Mouse (Mus musculus): ENCODE measurements around the gene AC134908.4.

AC134908.4 gene

GRCm38 (mm10) chr17:25795609-25796092, at the start of gene AC134908.4:
TSS of gene AC134908.4 (minus strand) at chr17:25795659.
- DNase-seq (ENCODE audit: low spot score), result no peak

DNA sequence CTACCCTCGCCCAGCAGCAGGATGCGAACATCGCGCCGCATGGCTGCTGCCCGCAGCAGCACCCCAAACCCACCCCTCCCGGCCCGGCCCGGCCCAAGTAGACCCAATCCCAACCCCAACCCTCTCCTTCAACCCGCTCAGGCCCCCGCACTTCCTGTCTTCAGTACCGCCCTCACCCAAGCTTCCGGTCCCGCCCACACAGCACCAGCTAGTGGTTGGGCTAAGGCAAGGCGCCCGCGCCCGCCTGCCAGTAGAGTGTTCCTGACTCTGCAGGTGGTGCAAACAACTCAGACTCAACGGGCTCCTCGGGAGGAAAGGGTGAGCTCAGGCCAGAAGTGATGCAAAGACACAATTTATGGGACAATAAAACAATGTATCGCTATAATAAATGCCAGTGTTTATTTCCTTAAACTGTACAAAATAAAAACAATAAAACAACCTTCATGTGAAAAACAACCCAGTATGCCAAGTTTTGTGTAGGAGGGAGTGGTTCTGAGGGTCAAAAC, 49.0 kb upstream of the AC134908.4 start, which contains the start of gene Rhot2:
TSS of gene Rhot2 (minus strand) at position 456 of the 506 bp plus-strand sequence.
- peak; percentile 85 for DNase-seq (ENCODE audit: low spot score)

GRCm38 (mm10) chr17:25843636-25844395, 48.4 kb upstream of the AC134908.4 start:
- DNase-seq (ENCODE audit: low spot score), result no peak

- DNase-seq (ENCODE audit: low spot score), result no peak
Measured at GRCm38 (mm10) chr17:25843122-25843521, 47.7 kb upstream of the AC134908.4 start.

- no peak for DNase-seq (ENCODE audit: low spot score)
Measured at GRCm38 (mm10) chr17:25842509-25842908, 47.0 kb upstream of the AC134908.4 start.

- DNase-seq (ENCODE audit: low spot score), result no peak
Measured at GRCm38 (mm10) chr17:25841117-25841880, 45.8 kb upstream of the AC134908.4 start, which contains the start of gene Gm20683. TSS of gene Gm20683 (minus strand) at chr17:25841763.

- no peak for DNase-seq (ENCODE audit: low spot score)
Measured at GRCm38 (mm10) chr17:25840519-25840918, 45.1 kb upstream of the AC134908.4 start.

- DNase-seq (ENCODE audit: low spot score), result no peak
Measured at GRCm38 (mm10) chr17:25839455-25840235, 44.2 kb upstream of the AC134908.4 start.

DNA sequence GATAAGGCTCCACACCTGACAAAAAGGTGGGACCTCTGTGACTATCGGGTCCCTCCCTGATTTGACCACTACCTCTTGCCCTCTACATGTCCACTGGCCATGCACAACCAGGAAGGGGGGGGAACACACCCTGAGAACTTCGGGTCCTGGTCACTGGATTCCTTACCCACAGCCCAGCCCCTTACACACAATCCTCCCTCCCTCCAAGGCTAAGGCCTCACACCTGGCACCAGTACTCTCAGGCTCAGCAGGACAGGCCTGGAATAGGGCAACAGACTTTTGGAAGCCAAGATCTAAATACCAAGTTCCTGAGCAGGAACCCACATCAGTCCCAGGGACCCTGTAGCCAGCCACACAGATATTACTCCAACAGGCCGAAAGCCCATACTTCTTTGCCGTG, 43.4 kb upstream of the AC134908.4 start:
- DNase-seq (ENCODE audit: low spot score), result no peak

- DNase-seq (ENCODE audit: low spot score), result no peak
Measured at GRCm38 (mm10) chr17:25837533-25837932, 42.1 kb upstream of the AC134908.4 start.

GRCm38 (mm10) chr17:25837076-25837410, 41.6 kb upstream of the AC134908.4 start, which contains the start of gene Rhbdl1:
TSS of gene Rhbdl1 (minus strand) at chr17:25837295.
- no peak for DNase-seq (ENCODE audit: low spot score)

GRCm38 (mm10) chr17:25836397-25837075, 41.1 kb upstream of the AC134908.4 start:
- DNase-seq (ENCODE audit: low spot score), result no peak

- no peak for DNase-seq (ENCODE audit: low spot score)
Measured at GRCm38 (mm10) chr17:25835816-25836215, 40.4 kb upstream of the AC134908.4 start.

- no peak for DNase-seq (ENCODE audit: low spot score)
Measured at GRCm38 (mm10) chr17:25835301-25835700, 39.8 kb upstream of the AC134908.4 start.

- no peak for DNase-seq (ENCODE audit: low spot score)
Measured at GRCm38 (mm10) chr17:25834595-25835222, 39.2 kb upstream of the AC134908.4 start.

GRCm38 (mm10) chr17:25833961-25834594, 38.6 kb upstream of the AC134908.4 start:
- DNase-seq (ENCODE audit: low spot score), result no peak

GRCm38 (mm10) chr17:25833291-25833663, 37.8 kb upstream of the AC134908.4 start, which contains the start of gene Stub1:
TSS of gene Stub1 (minus strand) at chr17:25833404.
- DNase-seq (ENCODE audit: low spot score), result peak; percentile 64

GRCm38 (mm10) chr17:25832436-25833290, 37.2 kb upstream of the AC134908.4 start:
- peak; percentile 97 for DNase-seq (ENCODE audit: low spot score)
